11 mouse cellular contexts compared by ENCODE assay signal in genomic region chr4:145058749-145059442, GRCm38 (mm10).
"Had no signal": no experiment of that assay in that cellular context is flagged by ENCODE, and none has a peak within 500 bp of the region (broad histone marks: within the 10 kb centered on the region; RNA-seq: fewer than 3 reads in every experiment).

No protein-coding gene starts in this region.

- H3K4me1 ChIP-seq: midbrain, embryonic 15.5 days had no signal

- H3K9ac ChIP-seq: limb, embryonic 12.5 days; midbrain, embryonic 15.5 days; neural tube, embryonic 12.5 days had no signal

- DNase-seq: kidney, adult 8-10 months; kidney, postnatal 36 days; lung, postnatal 36 days; thymus, adult 18-20 months; thymus, postnatal 14 days had no signal

- H3K9me3 ChIP-seq: limb, embryonic 12.5 days; midbrain, embryonic 15.5 days; neural tube, embryonic 12.5 days had no signal

- ATAC-seq: intestine, embryonic 16.5 days; midbrain, embryonic 15.5 days had no signal

- H3K4me3 ChIP-seq: limb, embryonic 12.5 days; midbrain, embryonic 15.5 days; neural tube, embryonic 12.5 days had no signal

- H3K27ac ChIP-seq: kidney, postnatal 0 days; limb, embryonic 12.5 days; midbrain, embryonic 15.5 days; neural tube, embryonic 12.5 days had no signal

- H3K27me3 ChIP-seq: limb, embryonic 12.5 days; midbrain, embryonic 15.5 days; neural tube, embryonic 12.5 days had no signal

- H3K4me2 ChIP-seq: limb, embryonic 12.5 days; midbrain, embryonic 11.5 days; midbrain, embryonic 15.5 days; neural tube, embryonic 12.5 days had no signal
